Mouse (Mus musculus) forebrain, embryonic 15.5 days (tissue): ENCODE data around the gene Ergic1. TPM values are rescaled to one million over a fixed set of nuclear protein-coding genes. Genes with fewer than 3 reads are reported as not detected.

Source experiments
- ATAC-seq: fragments of 200-750 bp; cut with Nextera tagmentation; replicated peaks from 2 replicates; pipeline ENCODE4 v1.8.0; 2017; ENCODE audit warnings: mild to moderate bottlenecking, moderate TSS enrichment, moderate library complexity
- H3K27ac ChIP-seq: fragments of 300-500 bp; sonication (generic); replicated peaks from 2 replicates; pipeline ENCODE4 v1.5.1; 2015; ENCODE audit warnings: mild to moderate bottlenecking, inconsistent platforms
- H3K27me3 ChIP-seq: fragments of 300-500 bp; sonication (generic); 2 replicates; pipeline ENCODE4 v1.6.1; 2015; ENCODE audit warnings: inconsistent platforms
- H3K36me3 ChIP-seq: fragments of 300-500 bp; sonication (generic); 2 replicates; pipeline ENCODE4 v1.6.1; 2015; ENCODE audit warnings: mild to moderate bottlenecking, inconsistent platforms
- H3K4me1 ChIP-seq: fragments of 300-500 bp; sonication (generic); 2 replicates; pipeline ENCODE4 v1.6.1; 2015; ENCODE audit warnings: inconsistent platforms
- H3K4me2 ChIP-seq: fragments of 300-500 bp; sonication (generic); replicated peaks from 2 replicates; pipeline ENCODE4 v1.6.1; 2015; ENCODE audit warnings: mild to moderate bottlenecking, inconsistent platforms
- H3K4me3 ChIP-seq: fragments of 300-500 bp; sonication (generic); 2 replicates; pipeline ENCODE4 v1.5.1; 2015; ENCODE audit warnings: mild to moderate bottlenecking, inconsistent platforms
- H3K9ac ChIP-seq: fragments of 300-500 bp; sonication (generic); replicated peaks from 2 replicates; pipeline ENCODE4 v1.6.1; 2015; ENCODE audit warnings: mild to moderate bottlenecking, inconsistent platforms
- H3K9me3 ChIP-seq: fragments of 300-500 bp; sonication (generic); 2 replicates; pipeline ENCODE4 v1.6.1; 2016; ENCODE audit warnings: inconsistent platforms
- WGBS: fragments of 180-500 bp; shearing (Covaris S2); methylation state at CpG from one replicate; pipeline ENCODE4 v1.1.7; 2015; ENCODE audit warnings: mixed read lengths; 5-methylcytosine and 5-hydroxymethylcytosine counted together
- polyA plus RNA-seq: library from polyadenylated mRNA; unstranded; fragments of >200 nt; fragmentation: Nextera tagmentation; extraction: Ambion mirVana; gene quantifications from 2 replicates; pipeline ENCODE4 v1.2.1, GENCODE M21; 2015

The Ergic1 gene
- polyA plus RNA-seq, 1 experiment from 2014 or later = 98.7 TPM

DNA sequence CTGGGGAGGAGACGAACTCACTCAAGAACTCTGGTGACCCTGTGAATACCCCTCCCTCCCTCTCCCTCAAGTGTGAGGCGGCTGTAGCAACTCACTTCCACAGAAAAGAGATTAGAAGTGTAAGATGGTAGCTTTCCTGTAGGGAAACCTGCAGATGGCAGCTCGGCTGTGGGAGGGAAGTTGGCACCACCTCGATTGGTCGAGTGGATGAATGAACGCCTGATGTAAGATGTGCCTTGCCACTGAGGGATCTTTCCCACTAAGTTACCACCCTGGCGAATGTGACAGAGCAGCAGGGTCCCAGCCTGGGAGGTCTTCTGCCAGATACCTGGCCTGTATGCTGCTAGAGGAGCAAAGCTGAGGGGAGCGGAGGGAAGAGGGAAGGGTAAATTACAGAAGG, 48.5 kb downstream of the Ergic1 start:
- Histone ChIP-seq H3K4me1 (0 out of 2 replicates have a peak, but pooled peaks cover 4% of the 10 kb centered on the region), H3K4me2 (no peak overlapping the region), H3K4me3 (no peak overlapping the region), H3K36me3 (peaks cover 15% of the 10 kb centered on the region), H3K9me3 (no peaks in the 10 kb centered on the region), H3K27me3 (no peaks in the 10 kb centered on the region), H3K27ac (no peak overlapping the region), H3K9ac (no peak overlapping the region)
- 83% methylated on average over 8 of the region's 8 CpGs for WGBS
- no peak for ATAC-seq

DNA sequence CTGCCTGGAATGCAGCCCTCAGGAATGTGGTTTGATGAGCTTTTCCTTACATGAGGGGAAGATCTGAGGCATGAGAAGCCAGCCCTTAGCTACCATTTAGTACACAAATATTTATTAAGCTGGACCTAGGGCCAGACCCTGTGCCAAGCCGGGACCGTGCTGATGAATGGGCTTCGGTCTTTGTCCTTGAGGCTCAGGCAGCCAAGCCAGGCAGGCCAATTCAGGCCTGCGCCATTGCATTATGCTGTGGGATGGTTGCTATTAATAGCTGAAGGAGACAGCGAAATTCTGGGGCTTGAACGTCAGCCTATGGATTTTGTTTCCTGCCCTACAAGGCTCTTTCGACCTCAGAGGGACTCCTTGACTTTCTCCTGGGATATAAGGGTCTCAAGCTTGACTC, 50.0 kb downstream of the Ergic1 start:
- Histone ChIP-seq H3K27ac (no peak overlapping the region), H3K36me3 (peaks cover 25% of the 10 kb centered on the region), H3K27me3 (no peaks in the 10 kb centered on the region), H3K4me2 (no peak overlapping the region), H3K9ac (no peak overlapping the region), H3K4me3 (no peak overlapping the region), H3K4me1 (0 out of 2 replicates have a peak, but pooled peaks cover 4% of the 10 kb centered on the region), H3K9me3 (no peaks in the 10 kb centered on the region)
- no peak for ATAC-seq
- WGBS = 75% methylated on average over 7 of the region's 7 CpGs

- H3K27ac ChIP-seq = no peak overlapping the region
- no peak overlapping the region for H3K9ac ChIP-seq
- ATAC-seq = no peak
- no peak overlapping the region for H3K4me3 ChIP-seq
- H3K9me3 ChIP-seq = no peaks in the 10 kb centered on the region
- WGBS = 86% methylated on average over 4 of the region's 4 CpGs
- peaks cover 29% of the 10 kb centered on the region for H3K36me3 ChIP-seq
- 0 out of 2 replicates have a peak, but pooled peaks cover 4% of the 10 kb centered on the region for H3K4me1 ChIP-seq
- H3K4me2 ChIP-seq = no peak overlapping the region
- H3K27me3 ChIP-seq = no peaks in the 10 kb centered on the region
These were observed 50.6 kb downstream of the Ergic1 start for GRCm38 (mm10) chr17:26611918-26612317.

DNA sequence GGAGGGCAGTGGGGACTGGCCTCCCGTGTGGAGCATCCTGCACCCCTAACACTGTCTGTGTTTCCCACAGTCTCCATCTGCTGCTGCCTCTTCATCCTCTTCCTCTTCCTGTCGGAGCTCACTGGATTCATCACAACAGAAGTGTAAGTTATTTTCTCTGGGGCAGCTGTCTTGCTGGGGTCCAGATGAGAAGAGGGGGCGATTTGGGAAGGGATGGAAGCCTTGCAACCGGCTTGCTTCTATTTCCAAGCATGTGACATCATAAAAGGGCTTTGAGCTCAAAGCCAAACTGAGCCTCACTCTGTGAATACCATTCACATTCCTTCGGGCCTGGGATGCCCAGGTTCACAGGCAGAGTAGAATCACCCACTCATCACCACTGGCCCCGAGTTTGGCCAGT, 53.0 kb downstream of the Ergic1 start:
- no peak overlapping the region for H3K9ac ChIP-seq
- WGBS = 88% methylated on average over 6 of the region's 6 CpGs
- 0 out of 2 replicates have a peak, but pooled peaks cover 4% of the 10 kb centered on the region for H3K4me1 ChIP-seq
- no peaks in the 10 kb centered on the region for H3K9me3 ChIP-seq
- no peak overlapping the region for H3K27ac ChIP-seq
- H3K36me3 ChIP-seq = peaks cover 26% of the 10 kb centered on the region
- H3K4me3 ChIP-seq = no peak overlapping the region
- no peaks in the 10 kb centered on the region for H3K27me3 ChIP-seq
- H3K4me2 ChIP-seq = no peak overlapping the region
- no peak for ATAC-seq

DNA sequence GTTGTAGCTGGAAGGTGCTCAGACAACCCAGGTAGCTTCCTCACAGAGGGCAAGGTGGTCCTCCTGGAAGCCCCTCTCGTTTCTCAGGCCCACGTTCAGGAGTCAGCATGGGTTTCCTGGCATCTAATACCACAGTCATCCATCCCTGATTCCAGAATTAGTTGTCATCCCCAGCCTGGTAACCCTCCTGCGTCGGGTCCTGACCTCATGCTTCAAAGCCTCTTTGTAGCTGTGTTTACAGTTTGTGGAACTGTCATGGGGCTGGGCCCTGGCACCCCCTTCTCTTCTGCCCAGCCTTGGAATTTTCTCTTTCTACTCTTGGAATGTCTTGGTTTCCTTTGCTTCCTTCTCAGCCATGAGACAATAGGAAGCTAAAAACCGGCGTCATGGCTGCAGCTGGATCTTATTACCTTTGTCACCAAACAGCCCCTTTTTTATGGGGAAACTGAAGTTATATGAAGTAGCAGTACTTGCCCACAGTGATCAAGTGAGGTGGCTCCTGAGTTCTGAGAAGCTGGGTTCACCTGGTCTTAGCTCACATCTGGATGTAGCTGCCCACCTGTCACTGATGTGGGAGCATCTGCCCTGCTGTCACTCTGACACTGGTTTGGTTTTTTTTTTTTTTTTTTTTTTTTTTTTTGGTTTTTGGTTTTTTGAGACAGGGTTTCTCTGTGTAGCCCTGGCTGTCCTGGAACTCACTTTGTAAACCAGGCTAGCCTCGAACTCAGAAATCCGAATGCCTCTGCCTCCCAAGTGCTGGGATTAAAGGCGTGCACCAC, 53.6 kb downstream of the Ergic1 start:
- Histone ChIP-seq H3K27me3 (no peaks in the 10 kb centered on the region), H3K4me3 (no peak overlapping the region), H3K9me3 (no peaks in the 10 kb centered on the region), H3K4me2 (no peak overlapping the region), H3K36me3 (peaks cover 22% of the 10 kb centered on the region), H3K9ac (no peak overlapping the region), H3K27ac (no peak overlapping the region), H3K4me1 (0 out of 2 replicates have a peak, but pooled peaks cover 4% of the 10 kb centered on the region)
- 90% methylated on average over 9 of the region's 9 CpGs for whole genome bisulfite sequencing
- no peak for ATAC-seq

- Histone ChIP-seq H3K9me3 (no peaks in the 10 kb centered on the region), H3K27ac (no peak overlapping the region), H3K36me3 (peaks cover 21% of the 10 kb centered on the region), H3K9ac (no peak overlapping the region), H3K4me3 (no peak overlapping the region), H3K4me1 (no peaks in the 10 kb centered on the region), H3K27me3 (no peaks in the 10 kb centered on the region), H3K4me2 (no peak overlapping the region)
- ATAC-seq = no peak
- 92% methylated on average over 2 of the region's 2 CpGs for WGBS
These were observed 55.4 kb downstream of the Ergic1 start for GRCm38 (mm10) chr17:26616696-26617095.

DNA sequence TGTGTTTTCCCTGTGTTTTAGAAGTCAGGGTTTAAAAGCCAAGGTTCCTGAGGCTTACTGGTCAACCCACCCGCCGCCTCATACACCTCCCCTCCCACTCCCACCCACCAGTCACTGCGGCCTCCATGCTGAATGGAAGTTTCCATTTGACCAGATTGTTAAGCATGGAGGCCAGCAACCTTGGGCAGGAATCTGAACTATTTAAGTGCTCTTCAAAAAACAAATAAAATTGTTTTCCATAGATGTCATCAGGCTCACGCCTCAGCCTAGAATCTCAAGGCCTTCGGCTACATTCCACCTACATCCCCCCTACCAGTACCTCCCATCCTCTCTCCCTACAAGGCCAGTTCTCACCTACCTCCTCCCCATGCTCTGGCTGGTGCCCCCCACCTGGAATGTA, 57.2 kb downstream of the Ergic1 start:
- no peaks in the 10 kb centered on the region for H3K4me1 ChIP-seq
- H3K36me3 ChIP-seq = peaks cover 21% of the 10 kb centered on the region
- H3K9ac ChIP-seq = no peak overlapping the region
- H3K4me3 ChIP-seq = no peak overlapping the region
- no peak for ATAC-seq
- H3K4me2 ChIP-seq = no peak overlapping the region
- WGBS = 95% methylated on average over 5 of the region's 5 CpGs
- H3K27ac ChIP-seq = no peak overlapping the region
- no peaks in the 10 kb centered on the region for H3K9me3 ChIP-seq
- H3K27me3 ChIP-seq = no peaks in the 10 kb centered on the region

DNA sequence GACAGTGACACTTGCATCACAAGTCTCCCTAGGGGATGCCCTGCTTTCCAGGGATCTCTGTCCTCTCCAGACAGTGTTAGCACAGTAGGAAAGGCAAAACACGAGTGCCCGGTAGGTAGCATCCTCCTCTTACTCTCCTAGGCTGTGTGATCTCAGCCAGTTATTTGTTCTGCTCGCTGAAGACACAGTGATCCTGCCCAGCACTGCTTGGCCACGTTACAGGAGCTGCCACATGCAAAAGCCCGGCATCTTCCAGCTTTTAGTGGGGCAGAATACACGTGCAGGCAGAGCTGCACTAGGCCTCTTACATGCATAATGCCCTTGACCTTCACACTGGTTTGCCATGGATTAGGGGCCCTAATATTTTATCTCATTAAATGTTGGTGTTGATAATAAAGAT, 58.3 kb downstream of the Ergic1 start:
- H3K4me1 ChIP-seq = no peaks in the 10 kb centered on the region
- H3K27me3 ChIP-seq = no peaks in the 10 kb centered on the region
- ATAC-seq = no peak
- H3K9ac ChIP-seq = no peak overlapping the region
- no peak overlapping the region for H3K4me3 ChIP-seq
- H3K4me2 ChIP-seq = no peak overlapping the region
- no peak overlapping the region for H3K27ac ChIP-seq
- H3K36me3 ChIP-seq = peaks cover 26% of the 10 kb centered on the region
- 86% methylated on average over 6 of the region's 6 CpGs for WGBS
- no peaks in the 10 kb centered on the region for H3K9me3 ChIP-seq

DNA sequence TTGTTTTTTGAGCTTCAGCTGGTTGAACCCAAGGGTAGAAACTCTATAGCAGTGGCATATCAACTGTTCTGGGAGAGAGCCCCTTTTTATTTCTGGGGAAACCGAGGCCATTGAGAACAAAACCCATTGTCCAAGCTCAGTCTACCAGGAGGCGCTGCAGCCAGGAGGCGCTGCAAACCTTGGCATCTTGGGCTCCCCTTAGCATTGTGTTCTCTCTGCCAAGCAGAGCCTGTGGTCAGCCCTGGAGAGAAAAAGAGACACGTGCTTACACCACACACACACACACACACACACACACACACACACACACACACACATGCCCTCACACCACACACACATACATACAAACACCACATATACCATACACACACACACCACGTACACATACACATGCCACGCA, 59.0 kb downstream of the Ergic1 start:
- no peak for ATAC-seq
- H3K4me3 ChIP-seq = no peak overlapping the region
- H3K9me3 ChIP-seq = no peaks in the 10 kb centered on the region
- no peak overlapping the region for H3K9ac ChIP-seq
- H3K36me3 ChIP-seq = peaks cover 29% of the 10 kb centered on the region; the same call in 1 of the 2 replicates
- 86% methylated on average over 6 of the region's 6 CpGs for WGBS
- no peaks in the 10 kb centered on the region for H3K27me3 ChIP-seq
- H3K4me1 ChIP-seq = no peaks in the 10 kb centered on the region
- H3K27ac ChIP-seq = peak overlapping the region; percentile 28; the same call in 1 of the 2 replicates
- no peak overlapping the region for H3K4me2 ChIP-seq

DNA sequence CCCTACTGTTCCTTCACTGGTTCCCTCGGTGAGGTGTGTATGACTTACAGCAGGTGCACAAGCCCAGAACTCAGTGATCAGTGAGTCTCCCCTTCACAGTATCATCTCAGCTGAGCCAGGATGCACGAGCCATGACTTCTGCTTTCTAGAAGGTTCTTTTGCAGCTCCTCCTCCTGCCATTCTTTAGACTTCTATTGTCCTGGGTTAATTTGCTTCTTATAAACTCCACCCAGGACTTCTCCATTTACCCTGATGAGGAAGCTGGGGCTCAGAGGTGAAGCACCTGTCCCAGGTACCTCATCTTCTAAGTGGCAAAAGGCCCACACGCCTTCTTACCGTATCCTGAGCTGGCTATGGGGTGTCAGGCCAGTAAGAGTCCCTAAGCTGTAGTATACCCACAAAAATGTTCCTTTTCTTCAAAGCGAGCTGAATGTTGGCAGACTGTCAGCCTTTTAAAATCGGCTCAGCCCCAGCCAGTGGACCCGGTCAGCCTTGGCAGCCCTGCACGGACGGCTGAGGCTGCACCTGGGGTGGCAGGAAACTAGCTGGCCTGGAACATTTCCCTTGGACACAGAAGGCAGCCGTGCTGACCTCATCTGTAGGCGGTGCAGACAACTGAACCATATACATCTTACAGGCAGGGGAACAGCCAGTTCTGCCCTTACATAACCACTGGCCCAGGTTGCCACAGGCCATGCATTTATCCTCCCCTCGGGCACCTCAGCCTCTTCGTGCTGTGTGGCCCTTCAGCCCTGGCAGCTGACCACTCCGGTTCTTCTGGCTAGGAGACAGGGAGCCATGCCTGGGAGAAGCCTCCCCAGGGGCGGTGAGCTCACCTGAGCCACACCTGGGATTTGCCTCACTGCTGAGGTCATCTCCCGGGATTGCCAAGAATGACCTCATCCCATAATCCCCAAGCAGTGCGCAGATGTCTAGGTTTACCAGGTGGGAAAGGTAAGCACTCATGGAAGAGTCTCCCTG, 59.8 kb downstream of the Ergic1 start:
- no peaks in the 10 kb centered on the region for H3K4me1 ChIP-seq
- H3K27me3 ChIP-seq = no peaks in the 10 kb centered on the region
- 80% methylated on average over 17 of the region's 17 CpGs for WGBS
- no peak overlapping the region for H3K4me2 ChIP-seq
- peaks cover 31% of the 10 kb centered on the region for H3K36me3 ChIP-seq
- no peak for ATAC-seq
- H3K27ac ChIP-seq = peak overlapping the region; percentile 28; the same call in 1 of the 2 replicates
- no peaks in the 10 kb centered on the region for H3K9me3 ChIP-seq
- H3K4me3 ChIP-seq = no peak overlapping the region
- H3K9ac ChIP-seq = no peak overlapping the region

DNA sequence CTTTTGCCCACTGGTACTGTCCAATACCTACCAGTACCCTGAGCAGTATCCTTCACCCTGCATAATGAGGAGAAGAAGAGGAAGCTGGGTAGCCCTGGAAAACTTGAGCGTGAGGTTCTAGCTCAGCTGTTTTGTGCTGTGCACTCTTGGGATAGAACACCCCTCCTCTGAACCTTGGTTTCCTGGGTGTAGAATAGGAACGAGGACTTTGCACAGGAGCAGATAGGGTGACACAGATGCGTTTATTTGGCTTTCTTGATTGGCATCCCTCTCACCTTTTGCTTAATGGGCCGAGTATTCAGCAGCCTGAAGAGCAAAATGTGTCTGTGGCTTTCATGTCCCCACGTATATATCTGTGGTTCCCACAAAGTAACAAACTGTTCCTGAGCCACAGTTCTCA, 60.6 kb downstream of the Ergic1 start:
- H3K27me3 ChIP-seq = no peaks in the 10 kb centered on the region
- peaks cover 31% of the 10 kb centered on the region for H3K36me3 ChIP-seq
- H3K9ac ChIP-seq = no peak overlapping the region
- H3K9me3 ChIP-seq = no peaks in the 10 kb centered on the region
- no peak overlapping the region for H3K27ac ChIP-seq
- 88% methylated on average over 5 of the region's 5 CpGs for WGBS
- H3K4me2 ChIP-seq = no peak overlapping the region
- no peak overlapping the region for H3K4me3 ChIP-seq
- no peaks in the 10 kb centered on the region for H3K4me1 ChIP-seq
- no peak for ATAC-seq

DNA sequence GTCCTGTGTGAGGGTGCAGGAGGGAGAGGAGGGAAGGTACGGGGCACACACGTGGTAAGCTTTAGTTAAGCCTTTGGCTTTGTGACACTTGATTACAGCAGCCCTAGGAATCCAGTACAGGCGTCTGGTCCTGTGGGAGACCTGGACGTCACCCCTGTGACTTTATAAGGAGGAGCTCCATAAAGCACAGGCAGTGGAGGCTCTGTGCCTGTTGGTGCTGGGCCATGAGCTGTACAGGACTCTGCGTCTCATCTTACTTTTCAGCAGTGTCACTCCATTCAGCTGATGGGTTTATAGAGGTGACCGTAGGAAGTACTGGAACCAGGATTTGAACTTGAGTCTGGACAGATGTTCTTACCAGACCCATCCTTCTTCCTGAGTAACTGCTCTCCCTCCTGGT, 62.7 kb downstream of the Ergic1 start:
- H3K4me1 ChIP-seq = no peaks in the 10 kb centered on the region
- no peaks in the 10 kb centered on the region for H3K27me3 ChIP-seq
- no peak overlapping the region for H3K4me2 ChIP-seq
- no peaks in the 10 kb centered on the region for H3K9me3 ChIP-seq
- no peak overlapping the region for H3K4me3 ChIP-seq
- H3K27ac ChIP-seq = no peak overlapping the region
- H3K9ac ChIP-seq = no peak overlapping the region
- no peak for ATAC-seq
- peaks cover 50% of the 10 kb centered on the region for H3K36me3 ChIP-seq
- 94% methylated on average over 6 of the region's 6 CpGs for WGBS
